Mouse (Mus musculus) olfactory bulb, adult 2 months (tissue): ENCODE data around the gene Efcab9.

Experiments
- CTCF ChIP-seq: fragments of 200-500 bp; IDR thresholded peaks from 2 replicates; pipeline ENCODE4 v1.5.1; 2012; ENCODE audit warnings: low read depth, mild to moderate bottlenecking, low read length, moderate library complexity; ENCODE audit not compliant: insufficient read depth
- POLR2A ChIP-seq: fragments of 200-500 bp; IDR thresholded peaks from 2 replicates; pipeline ENCODE4 v1.6.1; 2012; ENCODE audit warnings: mild to moderate bottlenecking, low read depth, low read length, moderate library complexity; ENCODE audit not compliant: insufficient read depth

DNA sequence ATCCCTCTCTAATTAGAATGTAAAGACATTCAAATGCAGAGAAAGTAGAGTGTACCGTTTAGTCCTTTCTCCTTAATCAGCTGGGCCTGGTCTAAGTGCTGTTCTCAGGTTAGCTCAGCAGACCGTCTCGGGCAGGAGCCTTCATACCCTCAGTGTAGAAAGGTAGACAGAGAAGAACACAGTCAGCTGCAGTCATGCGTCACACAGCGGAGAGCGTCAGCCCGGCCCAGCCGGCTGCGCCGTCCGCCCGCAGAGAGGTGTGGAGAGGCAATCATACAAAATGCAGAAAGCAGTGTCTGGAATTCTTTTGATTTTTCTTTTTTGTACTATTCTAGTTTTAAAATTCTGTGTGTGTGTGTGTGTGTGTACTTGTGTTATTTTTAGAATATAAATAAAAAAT lies 13.7 kb upstream of the Efcab9 start:
- no peak for TF ChIP-seq CTCF
- no peak for TF ChIP-seq POLR2A
